Mouse (Mus musculus) MEL (cell line): ENCODE measurements around the gene Zbtb3. TPM values are rescaled to one million over a fixed set of nuclear protein-coding genes. Genes with fewer than 3 reads are reported as not detected.

Experiments used
- DNase-seq: peaks from one replicate; pipeline ENCODE4 v3.0.0; 2011; ENCODE audit warnings: low read depth, low spot score
- H3K27ac ChIP-seq: 2 replicates; pipeline ENCODE4 v1.5.1; 2012; ENCODE audit warnings: low read depth, mild to moderate bottlenecking, control low read depth, low read length, moderate library complexity; ENCODE audit not compliant: control insufficient read depth
- H3K27me3 ChIP-seq, 2 experiments: fragments of 150-350 bp in 1 of 2; sonication (generic) in 1 of 2; 2 replicates each; pipeline ENCODE4 v1.6.1; 2012; ENCODE audit warnings: low read length in 2 of 2, mild to moderate bottlenecking in 2 of 2, improper control_type of control experiment in 1 of 2, moderate library complexity in 1 of 2; ENCODE audit not compliant: insufficient read depth in 2 of 2, control insufficient read depth in 1 of 2
- H3K36me3 ChIP-seq, 2 experiments: 2 replicates each; pipeline ENCODE4 v1.6.1; 2012 to 2014; ENCODE audit warnings: low read length in 2 of 2, improper control_type of control experiment in 1 of 2, inconsistent platforms in 1 of 2, mild to moderate bottlenecking in 1 of 2; ENCODE audit not compliant: insufficient read depth in 2 of 2, control insufficient read depth in 1 of 2
- H3K4me1 ChIP-seq, 2 experiments: fragments of 150-350 bp in 1 of 2; sonication (generic) in 1 of 2; 2 replicates each; pipeline ENCODE4 v1.6.1; 2012; ENCODE audit warnings: low read length in 2 of 2, improper control_type of control experiment in 1 of 2, mild to moderate bottlenecking in 1 of 2; ENCODE audit not compliant: insufficient read depth in 2 of 2, control insufficient read depth in 1 of 2
- H3K4me3 ChIP-seq, 2 experiments: fragments of 150-350 bp in 1 of 2; sonication (generic) in 1 of 2; 2 replicates each; pipeline ENCODE4 v1.5.1; 2012; ENCODE audit warnings: low read depth in 2 of 2, low read length in 2 of 2, mild to moderate bottlenecking in 2 of 2, moderate library complexity in 2 of 2, control low read depth in 1 of 2, improper control_type of control experiment in 1 of 2; ENCODE audit not compliant: control insufficient read depth in 1 of 2, insufficient read depth in 1 of 2
- H3K79me2 ChIP-seq: 2 replicates; pipeline ENCODE4 v1.6.1; 2012; ENCODE audit warnings: mild to moderate bottlenecking, low read length, moderate library complexity; ENCODE audit not compliant: control insufficient read depth, poor library complexity, insufficient read depth
- H3K9ac ChIP-seq: 2 replicates; pipeline ENCODE4 v1.6.1; 2012; ENCODE audit warnings: low read depth, mild to moderate bottlenecking, control low read depth, low read length, moderate library complexity; ENCODE audit not compliant: control insufficient read depth, poor library complexity, severe bottlenecking
- H3K9me3 ChIP-seq: fragments of 150-350 bp; sonication (generic); replicated peaks from 2 replicates; pipeline ENCODE4 v1.6.1; 2012; ENCODE audit warnings: mild to moderate bottlenecking, low read length, improper control_type of control experiment, moderate library complexity; ENCODE audit not compliant: insufficient read depth
- BHLHE40 ChIP-seq: IDR thresholded peaks from 2 replicates; pipeline ENCODE4 v1.6.1; 2012; ENCODE audit warnings: low read depth, mild to moderate bottlenecking, inconsistent platforms, low read length, improper control_type of control experiment, borderline replicate concordance
- CHD1 ChIP-seq: IDR thresholded peaks from 2 replicates; pipeline ENCODE4 v1.6.1; 2012; ENCODE audit warnings: low read depth, mild to moderate bottlenecking, inconsistent platforms, low read length, improper control_type of control experiment
- CHD2 ChIP-seq: IDR thresholded peaks from 2 replicates; pipeline ENCODE4 v1.6.1; 2011; ENCODE audit warnings: low read length, improper control_type of control experiment
- CTCF ChIP-seq, 3 experiments: IDR thresholded peaks in 2 of 3; conservative IDR thresholded peaks in 1 of 3; 2 replicates each; pipeline ENCODE4 v1.5.1; 2011 to 2012; ENCODE audit warnings: low read length in 3 of 3, low read depth in 2 of 3, mild to moderate bottlenecking in 2 of 3, improper control_type of control experiment in 1 of 3, inconsistent platforms in 1 of 3, mixed read lengths in 1 of 3, moderate library complexity in 1 of 3; ENCODE audit not compliant: control insufficient read depth in 1 of 3, insufficient read depth in 1 of 3, poor library complexity in 1 of 3, severe bottlenecking in 1 of 3
- E2F4 ChIP-seq: IDR thresholded peaks from 2 replicates; pipeline ENCODE4 v1.6.1; 2011; ENCODE audit warnings: low read depth, low read length, improper control_type of control experiment, borderline replicate concordance
- EP300 ChIP-seq, 2 experiments: IDR thresholded peaks; 2 replicates each; pipeline ENCODE4 v1.6.1; 2011; ENCODE audit warnings: improper control_type of control experiment in 2 of 2, low read length in 2 of 2, low read depth in 1 of 2, mild to moderate bottlenecking in 1 of 2
- GATA1 ChIP-seq: IDR thresholded peaks from 2 replicates; pipeline ENCODE4 v1.6.1; 2011; ENCODE audit warnings: low read depth, low read length, improper control_type of control experiment
- HCFC1 ChIP-seq: IDR thresholded peaks from 2 replicates; pipeline ENCODE4 v1.6.1; 2012; ENCODE audit warnings: low read depth, mild to moderate bottlenecking, inconsistent platforms, low read length, improper control_type of control experiment, moderate library complexity
- JUND ChIP-seq: IDR thresholded peaks from 2 replicates; pipeline ENCODE4 v1.6.1; 2011; ENCODE audit warnings: low read depth, mild to moderate bottlenecking, improper control_type of control experiment, low read length
- MAX ChIP-seq: IDR thresholded peaks from 2 replicates; pipeline ENCODE4 v1.6.1; 2011; ENCODE audit warnings: low read length, improper control_type of control experiment
- MEF2A ChIP-seq: IDR thresholded peaks from 2 replicates; pipeline ENCODE4 v1.6.1; 2014; ENCODE audit warnings: low read depth, mild to moderate bottlenecking, inconsistent platforms, low read length, improper control_type of control experiment; ENCODE audit not compliant: poor library complexity, insufficient replicate concordance, severe bottlenecking; ENCODE audit errors: extremely low read depth
- MXI1 ChIP-seq: IDR thresholded peaks from 2 replicates; pipeline ENCODE4 v1.6.1; 2011; ENCODE audit warnings: mild to moderate bottlenecking, low read depth, low read length, improper control_type of control experiment
- MYB ChIP-seq: IDR thresholded peaks from 2 replicates; pipeline ENCODE4 v1.6.1; 2011; ENCODE audit warnings: mild to moderate bottlenecking, low read depth, low read length, improper control_type of control experiment
- MYC ChIP-seq: IDR thresholded peaks from 2 replicates; pipeline ENCODE4 v1.6.1; 2011; ENCODE audit warnings: low read depth, mild to moderate bottlenecking, low read length, improper control_type of control experiment, moderate library complexity
- POLR2AphosphoS2 ChIP-seq: IDR thresholded peaks from 2 replicates; pipeline ENCODE4 v1.6.1; 2011; ENCODE audit warnings: low read length, improper control_type of control experiment
- POLR2AphosphoS5 ChIP-seq: IDR thresholded peaks from 2 replicates; pipeline ENCODE4 v1.6.1; 2012; ENCODE audit warnings: low read depth, borderline replicate concordance, mild to moderate bottlenecking, inconsistent platforms, low read length, moderate library complexity, mixed read lengths
- SIN3A ChIP-seq: IDR thresholded peaks from 2 replicates; pipeline ENCODE4 v1.6.1; 2012; ENCODE audit warnings: low read length, improper control_type of control experiment, inconsistent platforms
- TAL1 ChIP-seq: IDR thresholded peaks from 2 replicates; pipeline ENCODE4 v1.6.1; 2012; ENCODE audit warnings: mild to moderate bottlenecking, inconsistent platforms, low read length, moderate library complexity, mixed read lengths
- TBP ChIP-seq: IDR thresholded peaks from 2 replicates; pipeline ENCODE4 v1.8.0; 2011; ENCODE audit warnings: low read depth, low read length, improper control_type of control experiment
- TCF12 ChIP-seq: IDR thresholded peaks from 2 replicates; pipeline ENCODE4 v1.6.1; 2014; ENCODE audit warnings: low read depth, mild to moderate bottlenecking, inconsistent platforms, low read length, improper control_type of control experiment, moderate library complexity
- UBTF ChIP-seq: IDR thresholded peaks from 2 replicates; pipeline ENCODE4 v1.6.1; 2012; ENCODE audit warnings: low read depth, mild to moderate bottlenecking, inconsistent platforms, low read length, improper control_type of control experiment, moderate library complexity, borderline replicate concordance; ENCODE audit not compliant: insufficient read depth
- USF2 ChIP-seq, 2 experiments: IDR thresholded peaks; 2 replicates each; pipeline ENCODE4 v1.6.1; 2011 to 2012; ENCODE audit warnings: improper control_type of control experiment in 2 of 2, low read length in 2 of 2, borderline replicate concordance in 1 of 2, inconsistent platforms in 1 of 2, low read depth in 1 of 2, mild to moderate bottlenecking in 1 of 2; ENCODE audit not compliant: insufficient read depth in 1 of 2
- ZC3H11A ChIP-seq: IDR thresholded peaks from 2 replicates; pipeline ENCODE4 v1.6.1; 2012; ENCODE audit warnings: low read depth, mild to moderate bottlenecking, inconsistent platforms, low read length, improper control_type of control experiment
- ZMIZ1 ChIP-seq: IDR thresholded peaks from 2 replicates; pipeline ENCODE4 v1.6.1; 2012; ENCODE audit warnings: low read depth, mild to moderate bottlenecking, inconsistent platforms, low read length, improper control_type of control experiment, moderate library complexity
- ZNF384 ChIP-seq: IDR thresholded peaks from 2 replicates; pipeline ENCODE4 v1.6.1; 2012; ENCODE audit warnings: low read depth, mild to moderate bottlenecking, inconsistent platforms, low read length, improper control_type of control experiment
- polyA plus RNA-seq, 2 experiments: library from polyadenylated mRNA; stranded (reverse) in 1 of 2; unstranded in 1 of 2; fragments of >175 nt in 1 of 2; fragments of >200 nt in 1 of 2; gene quantifications; 2 replicates each; pipeline versions ENCODE4 v1.2.1 to v1.2.4; 2012; ENCODE audit warnings: low replicate concordance in 2 of 2, low read depth in 1 of 2; ENCODE audit not compliant: insufficient read length in 2 of 2, insufficient read depth in 1 of 2, missing spikeins in 1 of 2
- total RNA-seq: library from RNA; depleted of rRNA; stranded (reverse); fragments of 300-350 nt; gene quantifications from 2 replicates; pipeline ENCODE4 v1.2.3, GENCODE M21; 2012

Gene Zbtb3
- total and polyA plus RNA-seq, 3 experiments: 2.4 to 2.9 TPM; not detected in 1

DNA sequence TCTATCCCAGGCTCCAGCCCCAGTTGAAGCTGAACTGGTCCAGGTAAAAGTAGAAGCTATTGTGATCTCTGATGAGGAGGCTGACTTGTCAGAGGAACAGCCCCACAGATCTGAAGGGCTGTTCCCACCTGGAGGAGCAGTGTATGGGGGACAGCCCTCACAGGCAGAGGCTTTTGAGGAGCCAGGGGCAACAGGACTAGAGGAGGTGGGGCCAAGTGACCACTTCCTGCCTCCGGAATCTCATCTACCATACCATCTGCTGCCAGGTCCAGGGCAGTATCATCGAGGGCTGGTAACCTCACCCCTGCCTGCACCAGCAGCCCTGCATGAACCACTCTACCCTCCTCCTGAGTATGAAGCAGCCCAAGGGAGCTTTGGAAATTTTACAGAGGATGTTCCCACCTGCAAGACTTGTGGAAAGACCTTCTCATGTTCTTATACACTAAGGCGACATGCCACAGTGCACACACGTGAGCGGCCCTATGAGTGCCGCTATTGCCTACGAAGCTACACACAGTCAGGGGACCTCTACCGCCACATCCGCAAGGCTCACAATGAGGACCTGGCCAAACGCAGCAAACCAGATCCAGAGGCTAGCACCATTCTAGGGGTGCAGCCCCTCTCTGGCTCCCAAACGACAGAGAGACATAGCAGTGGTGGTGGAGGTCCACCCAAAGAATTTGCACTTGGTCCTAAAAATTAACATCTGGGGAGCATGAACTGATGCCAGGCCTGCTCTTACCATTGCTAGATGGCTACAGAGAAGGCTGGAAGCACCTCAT is 1.7 kb downstream of the Zbtb3 start:
- DNase-seq: no peak
- peaks cover 2 to 19% of the 10 kb centered on the region in 2 experiments; a peak in 2 of 4 replicates for H3K4me1 ChIP-seq
- H3K4me3 ChIP-seq: no peak overlapping the region
- H3K9ac ChIP-seq: no peak overlapping the region
- H3K27me3 ChIP-seq: no peaks in the 10 kb centered on the region
- H3K36me3 ChIP-seq: peaks cover 4 to 5% of the 10 kb centered on the region in 2 experiments
- no peaks in the 10 kb centered on the region; the same call in 1 of the 2 replicates for H3K79me2 ChIP-seq
- H3K27ac ChIP-seq: no peak overlapping the region
- H3K9me3 ChIP-seq: no peaks in the 10 kb centered on the region
- no peak for TF ChIP-seq EP300 (IDR thresholded peaks at IDR 0.05; ENCODE audit: low read depth in 1 of 2, low read length in 2 of 2)
- no peak for TF ChIP-seq TCF12
- no peak for TF ChIP-seq ZC3H11A
- no peak for TF ChIP-seq ZMIZ1
- TF ChIP-seq MYC: no peak
- no peak for TF ChIP-seq SIN3A
- TF ChIP-seq UBTF: no peak
- TF ChIP-seq MAX: no peak
- TF ChIP-seq TBP: no peak
- TF ChIP-seq USF2 (IDR thresholded peaks at IDR 0.05; ENCODE audit: borderline replicate concordance in 1 of 2, insufficient read depth in 1 of 2, low read depth in 1 of 2, low read length in 2 of 2): no peak
- no peak for TF ChIP-seq ZNF384
- TF ChIP-seq E2F4: no peak
- TF ChIP-seq MXI1: no peak
- no peak for TF ChIP-seq MEF2A
- TF ChIP-seq HCFC1: no peak
- no peak for TF ChIP-seq BHLHE40

DNA sequence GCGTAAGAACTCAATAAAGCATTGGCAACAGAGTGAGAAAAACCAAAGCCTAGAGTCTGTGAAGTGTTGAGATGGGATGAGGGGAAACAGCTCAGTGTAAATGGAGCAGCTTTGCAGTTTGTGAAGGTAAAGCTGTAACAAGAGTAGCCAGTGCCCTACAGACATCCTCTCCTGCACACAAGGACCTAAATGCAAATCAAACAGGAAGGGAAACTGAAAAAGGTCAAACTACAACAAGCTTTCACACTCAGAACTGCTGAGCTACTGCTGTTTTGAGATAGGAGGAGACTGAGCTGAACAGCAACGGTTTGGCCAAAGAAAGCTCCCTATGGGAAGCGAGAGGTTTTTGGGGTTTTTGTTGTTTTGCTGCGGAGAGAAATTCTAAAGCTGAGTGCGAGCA is 4.5 kb downstream of the Zbtb3 start:
- peaks cover 0 to 13% of the 10 kb centered on the region in 2 experiments; a peak in 2 of 4 replicates for H3K36me3 ChIP-seq
- no peak for TF ChIP-seq POLR2AphosphoS5
- TF ChIP-seq GATA1: no peak
- no peak for TF ChIP-seq USF2 (IDR thresholded peaks at IDR 0.05; ENCODE audit: borderline replicate concordance in 1 of 2, insufficient read depth in 1 of 2, low read depth in 1 of 2, low read length in 2 of 2)
- TF ChIP-seq CHD2: no peak
- TF ChIP-seq MXI1: no peak
- TF ChIP-seq EP300 (IDR thresholded peaks at IDR 0.05; ENCODE audit: low read depth in 1 of 2, low read length in 2 of 2): no peak
- no peak for TF ChIP-seq POLR2AphosphoS2
- no peak for TF ChIP-seq CHD1
- TF ChIP-seq ZC3H11A: no peak
- TF ChIP-seq CTCF (IDR thresholded peaks at IDR 0.05 in 2 of 3, conservative IDR thresholded peaks at IDR 0.05 in 1 of 3; ENCODE audit: control insufficient read depth in 1 of 3, insufficient read depth in 1 of 3, low read depth in 2 of 3, low read length in 3 of 3, poor library complexity in 1 of 3, severe bottlenecking in 1 of 3): no peak
- no peak for TF ChIP-seq JUND
- no peak for TF ChIP-seq TAL1
- no peak for TF ChIP-seq UBTF
- no peak for TF ChIP-seq ZNF384
- no peak for TF ChIP-seq TCF12
- TF ChIP-seq MYB: no peak
- TF ChIP-seq HCFC1: no peak
- no peak for TF ChIP-seq TBP
- DNase-seq: no peak
- peaks cover 1% of the 10 kb centered on the region for H3K79me2 ChIP-seq
- no peak overlapping the region for H3K9ac ChIP-seq
- no peaks in the 10 kb centered on the region for H3K27me3 ChIP-seq
- no peak overlapping the region for H3K27ac ChIP-seq
- H3K4me1 ChIP-seq: peaks cover under 1 to 15% of the 10 kb centered on the region in 2 experiments; a peak in 2 of 4 replicates
- H3K9me3 ChIP-seq: no peaks in the 10 kb centered on the region
- H3K4me3 ChIP-seq: no peak overlapping the region
